In genomic region chr5:93323320-93324001, GRCm38 (mm10) we compare ENCODE assay signal across 9 mouse cellular contexts. TPM values are rescaled to one million over a fixed set of nuclear protein-coding genes. Genes with fewer than 3 reads are reported as not detected.
A peak's percentile ranks its signal among the peaks of the same experiment; 100 is the strongest.
DNase-seq lines count a peak whose midpoint lies in the region; ATAC-seq and TF ChIP-seq lines count a peak whose summit lies in the region.
"Had no signal": no experiment of that assay in that cellular context is flagged by ENCODE, and none has a peak within 500 bp of the region (broad histone marks: within the 10 kb centered on the region; RNA-seq: fewer than 3 reads in every experiment).

No protein-coding gene starts in this region.

- no peak overlapping the region for H3K9ac ChIP-seq in kidney, postnatal 0 days (ENCODE audit: low read depth, low read length)
- no peak overlapping the region for H3K9ac ChIP-seq in kidney, embryonic 14.5 days (ENCODE audit: low read depth, low read length)
- no peak overlapping the region for H3K9ac ChIP-seq in forebrain, embryonic 12.5 days
- H3K9ac ChIP-seq: lung, embryonic 15.5 days had no signal

- H3K4me1 ChIP-seq in kidney, postnatal 0 days (replicated peaks; ENCODE audit: insufficient read depth, low read length) = no peaks in the 10 kb centered on the region
- no peaks in the 10 kb centered on the region for H3K4me1 ChIP-seq in kidney, embryonic 14.5 days (ENCODE audit: control insufficient read depth, insufficient read depth, low read length)
- H3K4me1 ChIP-seq in G1E (ENCODE audit: insufficient read depth, low read depth, low read length) = peaks cover 11% of the 10 kb centered on the region
- H3K4me1 ChIP-seq in forebrain, embryonic 12.5 days = no peaks in the 10 kb centered on the region
- H3K4me1 ChIP-seq: lung, embryonic 15.5 days had no signal

- no peak overlapping the region for H3ac ChIP-seq in C2C12 (ENCODE audit: control insufficient read depth, insufficient read length, low read depth)

- H3K4me2 ChIP-seq in kidney, postnatal 0 days (ENCODE audit: low read length) = no peak overlapping the region
- no peak overlapping the region for H3K4me2 ChIP-seq in kidney, embryonic 14.5 days (replicated peaks; ENCODE audit: low read depth, low read length)
- no peak overlapping the region for H3K4me2 ChIP-seq in forebrain, embryonic 12.5 days
- H3K4me2 ChIP-seq: lung, embryonic 15.5 days had no signal

- no peaks in the 10 kb centered on the region for H3K36me3 ChIP-seq in kidney, postnatal 0 days (ENCODE audit: insufficient read depth, low read length)
- H3K36me3 ChIP-seq in kidney, embryonic 14.5 days (ENCODE audit: control insufficient read depth, insufficient read depth, low read length) = no peaks in the 10 kb centered on the region
- H3K36me3 ChIP-seq in C2C12 (ENCODE audit: control insufficient read depth, insufficient read depth) (no peaks in the 10 kb centered on the region), G1E (replicated peaks) (no peaks in the 10 kb centered on the region)
- no peaks in the 10 kb centered on the region for H3K36me3 ChIP-seq in forebrain, embryonic 12.5 days (replicated peaks)
- H3K36me3 ChIP-seq: lung, embryonic 15.5 days had no signal

- no peak for ATAC-seq in kidney, postnatal 0 days (replicated peaks; ENCODE audit: low FRiP score, low read depth)
- ATAC-seq in kidney, embryonic 14.5 days (ENCODE audit: low FRiP score, low TSS enrichment) = no peak
- ATAC-seq in G1E (ENCODE audit: extremely low read depth, insufficient number of reproducible peaks, low FRiP score, poor library complexity, severe bottlenecking) = peak; percentile 82
- no peak for ATAC-seq in forebrain, embryonic 12.5 days (ENCODE audit: low FRiP score)

- WGBS in kidney, postnatal 0 days = 66% methylated on average over 1 of the region's 1 CpGs
- 44% methylated on average over 1 of the region's 1 CpGs for WGBS in kidney, embryonic 14.5 days
- WGBS in forebrain, embryonic 12.5 days = 56% methylated on average over 1 of the region's 1 CpGs

- H3K79me2 ChIP-seq in C2C12 (ENCODE audit: control insufficient read depth, insufficient read depth) = no peaks in the 10 kb centered on the region

- H3K4me3 ChIP-seq in kidney, postnatal 0 days (replicated peaks; ENCODE audit: low read depth, low read length) = no peak overlapping the region
- H3K4me3 ChIP-seq in kidney, embryonic 14.5 days (ENCODE audit: low read length) = no peak overlapping the region
- no peak overlapping the region for H3K4me3 ChIP-seq in C2C12 (ENCODE audit: insufficient read depth, poor library complexity, severe bottlenecking)
- no peak overlapping the region for H3K4me3 ChIP-seq in G1E (ENCODE audit: low read depth, low read length)
- H3K4me3 ChIP-seq in forebrain, embryonic 12.5 days (replicated peaks) = no peak overlapping the region
- H3K4me3 ChIP-seq: erythroblast, embryonic 14.5 days; lung, embryonic 15.5 days had no signal

- peak; percentile 66 for DNase-seq in kidney, postnatal 0 days (ENCODE audit: low spot score)
- peak; percentile 64 for DNase-seq in G1E (ENCODE audit: low spot score)
- peak; percentile 49 for DNase-seq in induced T-regulatory cell, adult 2 months (ENCODE audit: low read depth)
- no peak for DNase-seq in left cerebral cortex, adult 18-20 months (ENCODE audit: low spot score in 2 of 2)

- no peaks in the 10 kb centered on the region for H3K79me3 ChIP-seq in C2C12 (ENCODE audit: low read depth)

- H3K9me3 ChIP-seq in kidney, postnatal 0 days (replicated peaks; ENCODE audit: low read length) = no peaks in the 10 kb centered on the region
- no peaks in the 10 kb centered on the region for H3K9me3 ChIP-seq in kidney, embryonic 14.5 days (ENCODE audit: control insufficient read depth, low read length)
- no peaks in the 10 kb centered on the region for H3K9me3 ChIP-seq in G1E (replicated peaks)
- H3K9me3 ChIP-seq in forebrain, embryonic 12.5 days = no peaks in the 10 kb centered on the region
- H3K9me3 ChIP-seq: lung, embryonic 15.5 days had no signal

- H3K27ac ChIP-seq in kidney, postnatal 0 days = no peak overlapping the region
- no peak overlapping the region for H3K27ac ChIP-seq in kidney, embryonic 14.5 days (ENCODE audit: low read depth, low read length)
- no peak overlapping the region for H3K27ac ChIP-seq in forebrain, embryonic 12.5 days
- H3K27ac ChIP-seq: lung, embryonic 15.5 days had no signal

- peak; percentile 67 for TF ChIP-seq CTCF in kidney, postnatal 0 days (IDR thresholded peaks at IDR 0.05; ENCODE audit: low read depth)
- no peak for TF ChIP-seq CTCF in C2C12 (IDR thresholded peaks at IDR 0.05; ENCODE audit: control insufficient read depth, insufficient read depth, insufficient read length)
- no peak for TF ChIP-seq CTCF in G1E (IDR thresholded peaks at IDR 0.05; ENCODE audit: low read depth, low read length)

- no peaks in the 10 kb centered on the region for H3K27me3 ChIP-seq in kidney, postnatal 0 days (ENCODE audit: insufficient read depth, low read length)
- no peaks in the 10 kb centered on the region for H3K27me3 ChIP-seq in kidney, embryonic 14.5 days (ENCODE audit: control insufficient read depth, insufficient read depth, low read length)
- H3K27me3 ChIP-seq in C2C12 (ENCODE audit: control insufficient read depth, insufficient read depth, insufficient read length) = no peaks in the 10 kb centered on the region
- H3K27me3 ChIP-seq in G1E (ENCODE audit: insufficient read depth, low read length) = no peaks in the 10 kb centered on the region; the same call in 1 of the 2 replicates
- H3K27me3 ChIP-seq in forebrain, embryonic 12.5 days = no peaks in the 10 kb centered on the region
- H3K27me3 ChIP-seq: lung, embryonic 15.5 days had no signal

TF ChIP-seq in C2C12, 6 proteins besides CTCF, POLR2A, EP300 and RAD21:
- TF ChIP-seq MYOG (IDR thresholded peaks at IDR 0.05; ENCODE audit: control insufficient read depth, extremely low read depth, insufficient read length) (no peak), USF1 (IDR thresholded peaks at IDR 0.05; ENCODE audit: low read depth) (peak; percentile 10), FOSL1 (IDR thresholded peaks at IDR 0.05; ENCODE audit: insufficient read depth, low read length, poor library complexity, severe bottlenecking) (no peak), CEBPB (IDR thresholded peaks at IDR 0.05; ENCODE audit: low read depth) (peak; percentile 76)

RNA-seq across cellular contexts. Expression of gene Ccng2, which starts 56.4 kb away (rescaled TPM):
- polyA plus RNA-seq in kidney, postnatal 0 days (2015; fragmentation: Nextera tagmentation; extraction: Ambion mirVana) = 44.7 and 49.1 TPM in 2 replicates
- 53.2 and 69.4 TPM in 2 replicates for polyA plus RNA-seq in kidney, embryonic 14.5 days (2014; fragmentation: Nextera tagmentation; extraction: Ambion mirVana)
- polyA plus RNA-seq in C2C12 (2012; fragmentation: generic; extraction: Trizol) (6.3 TPM), G1E (2012) (30.9 and 35.2 TPM in 2 replicates)
- total RNA-seq in G1E (2014; fragmentation: Nextera tagmentation) (110 and 117 TPM in 2 replicates), G1E (2017) (215 and 251 TPM in 2 replicates)
- total RNA-seq in left cerebral cortex, adult 18-20 months (2021) = 10 to 100 TPM; 36.8 to 43.2 TPM
- polyA plus RNA-seq in forebrain, embryonic 12.5 days (2016; fragmentation: Nextera tagmentation; extraction: Ambion mirVana) = 124 and 129 TPM in 2 replicates

Comparison
In these comparisons a context has a peak if more than half of its experiments do, and no peak if none do; other contexts are left out.
1. DNase-seq: peak in kidney, postnatal 0 days (single experiment), G1E (single experiment) and induced T-regulatory cell, adult 2 months (single experiment); none in left cerebral cortex, adult 18-20 months (0 of 2).